Mouse (Mus musculus) telencephalon, adult 2 months (tissue): ENCODE results near the gene Fgf11.

Source experiments
- DNase-seq: peaks from one replicate; pipeline ENCODE4 v3.0.0-alpha.2; 2011; ENCODE audit warnings: low read depth, low spot score

Gene Fgf11

GRCm38 (mm10) chr11:69757303-69758089 lies 44.2 kb downstream of the Fgf11 start:
- DNase-seq: no peak

GRCm38 (mm10) chr11:69754701-69755100 lies 47.0 kb downstream of the Fgf11 start:
- peak; percentile 50 for DNase-seq

- no peak for DNase-seq
These were observed 47.4 kb downstream of the Fgf11 start for GRCm38 (mm10) chr11:69754233-69754632.

- DNase-seq: no peak
These were observed 49.0 kb downstream of the Fgf11 start for GRCm38 (mm10) chr11:69752686-69753085.

GRCm38 (mm10) chr11:69751635-69752034 lies 50.0 kb downstream of the Fgf11 start:
- DNase-seq: no peak
